Mouse (Mus musculus) testis, postnatal 10 days (tissue): Measurements from ENCODE around the gene Gmfb.
"Not testable (repeated sequence)": the region's sequence is repeated elsewhere in the genome, so short reads cannot be mapped to it uniquely, and the experiment has no call there.

Source experiments
- DNase-seq: peaks from one replicate; pipeline ENCODE4 v3.0.0; 2021; ENCODE audit warnings: low spot score

Gmfb gene

DNA sequence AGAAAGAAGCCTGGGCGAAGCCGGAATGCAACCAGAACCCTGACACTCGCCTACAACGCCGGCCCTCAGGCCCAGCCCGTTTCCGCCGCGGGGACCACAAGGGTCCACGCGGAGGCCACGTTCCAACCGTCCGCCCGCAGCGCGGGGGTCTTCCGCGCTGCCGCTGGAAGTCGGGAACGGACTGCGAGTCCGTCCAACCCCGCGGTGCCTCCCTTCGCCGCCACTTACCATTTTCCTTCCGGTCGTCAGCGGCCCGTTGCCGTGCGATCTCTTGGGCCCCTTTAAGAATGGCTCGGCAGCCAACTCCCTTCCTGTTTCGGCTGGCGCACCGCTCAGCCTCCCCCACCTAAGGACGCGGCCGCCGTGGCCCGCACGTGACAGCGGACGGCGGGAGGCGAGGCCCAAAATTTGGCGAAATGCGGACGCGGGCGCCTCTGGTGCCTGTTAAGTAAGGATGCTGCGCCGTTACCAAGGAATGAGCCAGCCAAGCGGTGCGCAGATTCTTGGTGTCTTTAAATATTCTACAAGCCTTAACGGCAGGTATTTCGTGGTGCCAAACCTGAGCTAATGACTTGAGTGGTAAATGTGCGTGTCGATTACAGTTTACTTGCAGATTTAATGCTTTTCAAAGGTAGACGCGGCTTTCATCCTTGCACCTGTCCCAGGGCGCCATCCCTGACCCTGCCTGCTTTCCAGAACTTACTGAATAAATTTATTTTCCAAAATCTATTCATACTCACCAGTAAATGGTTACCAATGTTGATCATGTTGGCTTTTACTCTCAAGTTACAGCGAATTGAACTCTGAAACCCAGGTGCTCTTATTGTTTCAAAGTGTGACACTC is at the start of gene Gmfb:
Gmfb (minus strand) TSS at position 370 of the 844 bp plus-strand sequence.
- peak; percentile 95 for DNase-seq

DNA sequence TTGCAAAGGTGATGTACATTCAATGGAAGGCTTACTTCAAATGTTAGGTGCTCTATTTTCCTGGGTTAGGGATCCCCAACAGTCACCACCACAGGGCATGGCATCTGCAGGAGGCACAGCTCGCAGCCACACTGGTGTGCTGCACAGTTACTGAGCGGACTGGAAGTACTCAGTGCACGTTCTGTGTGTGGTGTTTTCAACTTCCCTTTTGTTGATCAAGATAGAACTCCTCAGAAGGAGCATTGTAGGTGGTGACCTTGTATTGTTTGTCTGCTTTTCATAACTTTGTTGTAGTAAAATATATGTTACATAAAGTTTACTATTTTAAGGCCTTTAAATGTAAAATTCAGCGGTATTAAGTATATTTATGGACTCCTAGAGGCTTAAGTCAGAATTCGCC is 40.9 kb upstream of the Gmfb start:
- no peak for DNase-seq

GRCm38 (mm10) chr14:46853677-46854076 is 31.6 kb upstream of the Gmfb start:
- no peak for DNase-seq

DNA sequence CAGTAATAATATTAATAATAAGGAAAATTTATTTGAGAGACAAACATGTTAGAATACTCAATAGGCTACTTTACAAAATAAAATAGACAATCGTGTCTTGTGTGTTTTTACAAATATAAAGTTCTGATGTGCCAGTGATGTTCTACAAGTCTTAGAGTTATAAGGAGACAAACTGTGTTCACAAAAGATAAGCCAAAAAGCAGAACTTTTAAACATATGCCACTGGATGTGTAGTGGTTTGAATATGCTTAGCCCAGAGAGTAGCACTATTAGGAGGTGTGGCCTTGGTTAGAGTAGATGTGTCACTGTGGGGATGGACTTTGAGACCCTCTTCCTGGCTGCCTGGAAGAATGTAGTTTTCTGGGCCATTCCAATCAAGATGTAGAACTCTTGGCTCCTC is 27.7 kb upstream of the Gmfb start:
- no peak for DNase-seq

GRCm38 (mm10) chr14:46848736-46849135 is 26.7 kb upstream of the Gmfb start:
- no peak for DNase-seq

DNA sequence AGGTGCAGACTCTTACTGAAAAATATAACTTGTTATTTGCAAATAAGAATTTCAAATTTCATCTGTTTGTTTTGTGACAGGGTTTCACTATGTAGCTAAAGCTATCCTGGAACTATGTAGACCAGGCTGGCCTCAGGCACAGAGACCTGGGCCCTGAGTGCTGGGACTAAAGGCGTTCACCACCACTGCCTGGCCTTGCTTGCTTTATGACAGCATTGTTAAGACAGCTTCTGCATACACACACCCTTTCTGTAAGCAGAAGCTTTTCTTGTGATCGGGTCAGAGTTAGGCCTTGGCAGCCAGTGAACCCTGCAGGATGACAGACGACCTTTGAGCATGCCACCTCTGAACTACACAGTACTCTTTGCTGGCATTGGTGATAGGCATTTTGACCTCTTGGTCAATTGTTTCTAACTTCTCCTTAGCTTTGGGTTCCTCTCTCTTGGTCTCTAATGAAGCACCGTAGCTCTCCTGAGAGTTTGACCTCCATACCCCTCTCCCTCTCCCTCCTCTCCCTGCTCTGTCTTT is 26.1 kb upstream of the Gmfb start:
- DNase-seq, result no peak

DNA sequence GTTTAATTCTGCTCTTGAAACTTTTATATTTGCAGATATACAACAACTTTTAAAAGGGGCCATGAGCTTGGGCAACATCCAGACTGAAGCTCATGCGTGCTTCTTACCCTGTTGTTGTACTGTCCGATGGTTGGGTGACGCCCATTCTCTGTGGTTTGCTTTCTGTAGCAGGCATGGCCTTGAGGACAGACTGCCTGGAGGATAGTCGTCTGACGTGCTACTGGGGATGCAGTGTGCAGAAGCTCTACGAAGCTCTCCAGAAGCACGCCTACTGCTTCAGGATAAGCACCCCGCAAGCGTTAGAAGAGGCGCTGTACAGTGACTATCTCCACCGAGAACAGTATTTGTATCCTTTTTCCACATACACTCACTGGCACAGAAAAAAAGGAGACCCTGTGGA is 23.7 kb upstream of the Gmfb start:
- no peak for DNase-seq

DNA sequence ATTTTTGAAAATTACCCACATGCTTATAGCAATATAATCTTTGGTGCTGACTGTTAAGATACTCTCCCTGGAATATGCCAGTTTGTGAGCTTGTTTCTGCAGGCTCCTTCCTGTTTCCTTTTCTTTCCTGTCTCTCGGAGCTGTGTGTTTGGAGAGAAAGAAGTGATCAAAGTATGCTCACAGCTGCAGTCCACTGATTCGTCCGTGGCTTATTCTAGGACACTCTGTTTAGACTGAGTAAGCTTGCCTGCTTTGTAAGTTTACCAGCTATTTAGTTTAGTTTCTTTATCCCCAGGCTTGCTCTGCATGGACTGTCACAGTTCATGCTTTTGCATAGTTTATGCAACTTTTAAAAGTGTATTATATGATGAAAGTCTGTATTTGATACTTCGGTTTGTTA is 17.3 kb upstream of the Gmfb start:
- no peak for DNase-seq

- peak; percentile 70 for DNase-seq
These were observed 10.6 kb upstream of the Gmfb start for GRCm38 (mm10) chr14:46832354-46833272.

GRCm38 (mm10) chr14:46831837-46832333 is 9.8 kb upstream of the Gmfb start, which contains the start of gene Cgrrf1:
Gene Cgrrf1 (plus strand): TSS chr14:46832125.
- DNase-seq, result peak; percentile 97

- DNase-seq, result no peak
These were observed 9.3 kb upstream of the Gmfb start for GRCm38 (mm10) chr14:46831295-46831694.

- DNase-seq, result no peak
These were observed 5.4 kb upstream of the Gmfb start for GRCm38 (mm10) chr14:46827430-46827829.

DNA sequence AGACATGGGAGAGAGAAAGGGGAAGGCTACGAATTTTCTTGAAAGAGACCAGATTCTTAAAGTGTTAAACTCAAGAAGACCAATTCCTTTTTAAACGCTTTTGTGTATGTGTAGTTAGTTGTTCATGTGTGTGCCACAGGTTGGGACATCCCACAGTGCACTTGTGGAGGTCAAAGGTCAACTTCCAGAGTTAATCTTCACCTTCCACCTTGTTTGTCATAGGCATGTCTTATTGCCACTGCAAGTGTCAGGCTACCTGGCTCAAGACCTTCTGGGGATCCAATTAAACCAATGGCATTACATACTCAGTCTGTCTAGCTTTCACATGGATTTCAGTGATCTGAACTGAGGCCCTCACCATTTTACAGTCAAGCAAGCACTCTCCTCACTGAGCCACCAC is 2.0 kb upstream of the Gmfb start:
- no peak for DNase-seq

DNA sequence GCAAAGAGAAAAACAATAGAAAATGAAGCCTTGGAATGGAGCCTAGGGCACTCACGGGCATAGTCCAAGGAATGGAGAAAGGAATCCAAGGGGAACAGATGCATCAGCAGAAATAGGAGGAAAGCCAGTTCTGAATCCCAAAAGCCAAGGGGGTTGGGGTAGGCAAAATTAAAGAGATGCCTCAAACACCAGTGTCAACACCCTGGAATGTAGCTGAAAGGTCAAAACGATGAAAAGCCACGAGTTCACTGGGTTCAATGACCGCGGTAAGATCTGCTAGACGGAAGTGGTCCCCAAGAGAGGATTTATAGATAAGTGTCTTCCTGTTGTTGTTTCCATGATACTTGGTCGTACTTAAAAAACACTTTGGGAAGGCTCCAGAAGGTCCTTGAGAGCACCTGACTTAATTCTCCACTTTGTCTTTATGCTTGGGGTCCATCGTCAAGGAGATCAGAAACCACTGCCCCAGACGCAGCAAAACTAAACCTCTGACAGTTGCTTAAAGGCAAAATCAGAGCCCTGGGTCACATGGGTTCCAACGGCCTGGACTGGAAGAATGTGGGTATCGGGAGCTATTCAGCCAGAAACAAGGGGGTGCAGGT is 670 bp downstream of the Gmfb start:
- DNase-seq, result no peak

DNA sequence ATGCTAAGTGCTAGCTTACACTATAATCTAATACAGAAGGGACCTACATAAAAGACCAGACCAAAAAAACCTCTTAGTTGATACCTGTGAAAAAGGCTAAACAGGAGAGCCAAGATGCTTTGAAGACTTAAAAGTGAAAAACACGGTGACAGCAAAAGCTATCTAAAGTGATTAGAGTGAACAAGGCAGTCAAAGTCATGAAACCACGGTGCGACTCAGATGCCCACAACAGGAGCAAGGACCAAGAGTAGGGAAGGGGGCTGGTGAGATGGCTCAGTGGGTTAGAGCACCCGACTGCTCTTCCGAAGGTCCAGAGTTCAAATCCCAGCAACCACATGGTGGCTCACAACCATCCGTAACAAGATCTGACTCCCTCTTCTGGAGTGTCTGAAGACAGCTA is 2.1 kb downstream of the Gmfb start:
- not testable (repeated sequence) for DNase-seq

DNA sequence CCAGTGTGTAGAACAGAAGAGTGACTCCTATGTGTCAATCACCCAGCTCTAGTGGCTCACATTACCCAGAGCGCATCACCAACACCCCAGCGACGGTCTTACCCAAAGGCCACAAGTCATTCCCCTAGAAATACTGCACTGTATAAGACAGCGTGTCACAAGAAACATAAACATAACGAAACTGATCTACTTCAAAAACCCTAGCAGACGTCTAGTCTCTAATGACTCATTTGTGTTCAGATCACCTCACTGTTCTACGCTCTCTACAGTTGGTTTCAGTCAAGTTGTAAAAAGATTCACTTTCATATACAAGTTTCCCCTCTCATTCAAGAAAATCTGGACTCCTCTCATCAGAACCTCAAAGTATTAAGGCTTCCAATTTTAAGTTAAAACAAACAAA is 3.3 kb downstream of the Gmfb start:
- no peak for DNase-seq

DNA sequence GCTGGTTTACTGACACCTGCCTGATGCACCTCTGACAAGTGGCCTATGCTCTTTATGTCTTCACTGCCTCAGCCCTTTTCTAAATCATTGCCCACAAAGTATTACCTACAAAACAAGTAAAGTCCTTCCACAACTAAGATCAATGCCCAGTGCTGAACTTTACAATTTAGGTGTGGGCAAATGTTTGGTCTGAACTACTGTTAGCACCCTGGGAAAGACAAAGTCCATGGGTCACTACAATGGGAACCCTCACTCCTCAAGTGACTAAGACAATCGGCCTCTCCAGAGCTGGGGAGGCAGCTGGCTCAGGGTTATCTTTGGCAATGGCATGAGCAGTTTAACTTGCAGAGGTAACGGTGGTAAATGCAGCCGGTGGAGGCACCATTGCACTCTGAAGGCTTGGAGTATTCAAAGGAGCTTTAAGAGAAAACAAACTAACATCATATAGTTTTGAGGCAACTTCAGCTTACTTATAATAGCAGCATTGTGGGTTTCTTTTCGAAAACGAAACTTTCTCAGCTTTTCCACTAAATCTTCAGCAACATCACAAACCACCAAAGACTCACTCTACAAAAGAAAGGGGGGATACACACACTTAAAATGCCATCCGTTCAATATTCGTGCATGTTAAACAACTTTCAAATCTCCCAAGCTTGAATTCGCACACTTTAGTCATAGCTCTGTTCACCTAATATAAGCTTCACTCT is 5.0 kb downstream of the Gmfb start:
- no peak for DNase-seq

- DNase-seq, result peak; percentile 21
These were observed 6.4 kb downstream of the Gmfb start for GRCm38 (mm10) chr14:46815640-46816039.

GRCm38 (mm10) chr14:46807927-46808326 is 14.1 kb downstream of the Gmfb start:
- DNase-seq, result no peak

GRCm38 (mm10) chr14:46806186-46806585 is 15.9 kb downstream of the Gmfb start:
- peak; percentile 30 for DNase-seq

DNA sequence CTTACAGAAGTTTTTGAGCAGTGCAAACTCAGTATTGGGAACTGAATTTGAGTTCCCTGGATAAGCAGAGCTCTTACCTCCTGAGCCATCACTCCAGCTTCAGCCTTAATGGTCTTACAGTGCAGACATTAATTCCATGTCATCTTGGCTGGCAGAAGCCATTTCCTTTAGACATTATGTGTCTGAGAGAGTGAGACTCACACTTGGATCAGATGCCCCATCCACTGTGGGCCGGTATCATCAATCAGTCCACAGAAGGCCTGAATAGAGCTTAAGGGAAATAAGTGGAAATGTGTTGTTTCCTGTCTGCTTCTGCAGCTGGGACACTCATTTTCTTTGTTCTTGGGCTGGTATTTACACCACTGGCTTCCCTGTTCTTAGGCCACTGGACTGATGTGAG is 18.3 kb downstream of the Gmfb start:
- peak; percentile 16 for DNase-seq
